Mouse (Mus musculus): ENCODE measurements around the gene Sfxn1. TPM values are rescaled to one million over a fixed set of nuclear protein-coding genes. Genes with fewer than 3 reads are reported as not detected.

Sfxn1 gene
- polyA plus RNA-seq, 1 experiment from 2014 or later, result 87.5 TPM

DNA sequence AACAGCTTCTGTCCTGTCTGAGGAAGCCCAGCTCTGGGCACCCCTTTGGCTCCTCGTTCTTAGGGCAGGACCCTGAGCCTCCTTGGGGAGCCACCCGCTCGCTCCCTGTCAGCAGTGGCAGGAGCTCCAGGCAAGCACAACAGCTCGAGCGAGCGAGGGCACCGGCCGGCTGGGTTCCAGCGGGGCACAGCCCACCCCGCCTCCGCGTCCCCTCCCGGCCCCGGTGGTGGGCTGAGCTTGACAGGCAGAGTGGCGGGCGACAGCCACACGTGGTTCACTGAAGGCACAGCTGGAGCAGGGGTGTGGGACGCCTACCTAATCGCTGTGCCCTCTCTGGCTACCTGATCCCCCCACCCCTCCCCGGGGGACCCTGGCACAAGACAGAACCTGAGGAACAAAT lies 16.7 kb upstream of the Sfxn1 start:
- H3K36me3 ChIP-seq (ENCODE audit: control insufficient read depth, insufficient read depth, low read length), result no peaks in the 10 kb centered on the region
- peak; percentile 60 for DNase-seq (ENCODE audit: low spot score)
- peak overlapping the region; percentile 47 for H3K4me3 ChIP-seq (ENCODE audit: low read depth, low read length)
- 0% methylated on average over 20 of the region's 20 CpGs for WGBS
- H3K27me3 ChIP-seq (ENCODE audit: control insufficient read depth, insufficient read depth, low read length), result peaks cover 8% of the 10 kb centered on the region
- H3K4me2 ChIP-seq (replicated peaks; ENCODE audit: low read depth, low read length), result peak overlapping the region; percentile 98
- H3K9ac ChIP-seq (ENCODE audit: low read depth, low read length), result peak overlapping the region; percentile 37; the same call in 1 of the 2 replicates
- H3K4me1 ChIP-seq (replicated peaks; ENCODE audit: control insufficient read depth, insufficient read depth, low read length), result no peaks in the 10 kb centered on the region
- H3K9me3 ChIP-seq (ENCODE audit: control insufficient read depth, low read length), result no peaks in the 10 kb centered on the region
- no peak overlapping the region for H3K27ac ChIP-seq (ENCODE audit: low read depth, low read length)
- peak; percentile 61 for ATAC-seq (ENCODE audit: low FRiP score)

DNA sequence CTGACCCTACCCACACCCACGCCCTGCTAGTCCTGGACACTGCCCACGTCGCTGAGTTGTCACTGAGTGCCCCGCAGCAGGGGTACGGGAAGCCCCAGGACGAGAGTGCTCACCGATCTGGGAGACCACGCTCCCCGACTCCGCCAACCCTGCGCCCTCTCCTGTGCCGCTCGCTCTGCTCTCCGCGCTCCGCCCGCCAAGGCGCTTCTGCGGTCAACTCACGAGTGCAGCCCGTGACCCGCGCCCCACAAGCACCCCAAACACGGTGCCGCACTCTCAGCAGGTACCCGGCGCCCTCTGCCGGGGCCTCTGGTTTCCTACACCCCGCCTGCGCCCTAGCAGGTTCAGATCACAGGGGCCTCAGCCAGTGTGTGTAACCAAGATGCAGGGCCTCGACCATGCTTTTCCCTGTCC lies 16.2 kb upstream of the Sfxn1 start, which contains the start of gene Drd1:
Drd1 (minus strand) TSS at position 258 of the 414 bp plus-strand sequence.
- H3K4me2 ChIP-seq (replicated peaks; ENCODE audit: low read depth, low read length), result peak within 1 kb of the TSS; percentile 98
- H3K36me3 ChIP-seq (ENCODE audit: control insufficient read depth, insufficient read depth, low read length), result no peaks in the 10 kb centered on the region
- WGBS, result under 1% methylated on average over 31 of the region's 31 CpGs
- H3K4me1 ChIP-seq (replicated peaks; ENCODE audit: control insufficient read depth, insufficient read depth, low read length), result no peaks in the 10 kb centered on the region
- ATAC-seq (ENCODE audit: low FRiP score), result peak; percentile 69
- peak within 1 kb of the TSS; percentile 47 for H3K4me3 ChIP-seq (ENCODE audit: low read depth, low read length)
- no peak within 1 kb of the TSS for H3K27ac ChIP-seq (ENCODE audit: low read depth, low read length)
- peak within 1 kb of the TSS; percentile 37; the same call in 1 of the 2 replicates for H3K9ac ChIP-seq (ENCODE audit: low read depth, low read length)
- H3K9me3 ChIP-seq (ENCODE audit: control insufficient read depth, low read length), result no peaks in the 10 kb centered on the region
- DNase-seq (ENCODE audit: low spot score), result peak; percentile 86
- H3K27me3 ChIP-seq (ENCODE audit: control insufficient read depth, insufficient read depth, low read length), result peaks cover 8% of the 10 kb centered on the region

DNA sequence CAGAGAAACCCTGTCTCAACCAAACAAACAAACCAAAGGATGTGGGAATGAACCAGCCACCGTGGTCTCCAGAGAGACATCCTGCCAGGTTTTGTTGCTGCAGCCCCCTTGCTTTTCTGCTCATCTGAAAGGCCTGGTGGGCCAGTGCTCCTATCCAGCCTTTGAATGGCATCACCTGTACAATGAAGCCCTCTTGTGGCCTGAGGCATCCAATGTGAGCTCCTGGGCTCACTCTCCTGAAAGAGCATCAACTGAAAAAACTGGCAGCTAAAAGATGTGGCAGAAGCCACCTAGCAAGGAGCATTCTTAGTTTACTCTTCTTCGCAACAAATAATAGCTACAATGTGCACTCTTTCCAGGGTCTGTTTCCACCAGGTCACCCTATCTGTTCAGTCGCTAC lies 9.6 kb upstream of the Sfxn1 start:
- ATAC-seq (ENCODE audit: low FRiP score), result no peak
- H3K4me1 ChIP-seq (replicated peaks; ENCODE audit: control insufficient read depth, insufficient read depth, low read length), result no peaks in the 10 kb centered on the region

DNA sequence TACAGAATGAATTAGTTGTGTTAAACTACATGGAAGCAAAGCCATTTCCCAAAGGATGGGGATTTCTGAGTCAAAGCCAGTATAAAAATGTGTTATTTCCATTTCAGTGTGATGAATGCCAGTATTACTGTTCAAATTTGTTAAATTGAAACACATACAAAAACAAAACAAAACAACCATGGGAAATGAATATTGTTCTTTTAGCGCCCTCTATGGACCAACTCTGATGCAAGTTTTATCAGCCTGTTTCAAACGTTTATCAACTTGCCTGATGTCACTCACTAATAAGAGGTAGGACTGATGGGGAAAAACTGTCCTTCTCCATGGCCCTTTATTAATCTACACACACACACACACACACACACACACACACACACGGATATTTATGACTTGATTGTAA lies 8.4 kb upstream of the Sfxn1 start:
- WGBS, result 3% methylated on average over 3 of the region's 3 CpGs
- ATAC-seq (ENCODE audit: low FRiP score) (no peak), DNase-seq (ENCODE audit: low spot score) (peak; percentile 55)
- Histone ChIP-seq H3K36me3 (ENCODE audit: control insufficient read depth, insufficient read depth, low read length) (no peaks in the 10 kb centered on the region), H3K9ac (ENCODE audit: low read depth, low read length) (no peak overlapping the region), H3K4me3 (ENCODE audit: low read depth, low read length) (no peak overlapping the region), H3K4me2 (replicated peaks; ENCODE audit: low read depth, low read length) (no peak overlapping the region), H3K9me3 (ENCODE audit: control insufficient read depth, low read length) (no peaks in the 10 kb centered on the region), H3K27ac (ENCODE audit: low read depth, low read length) (no peak overlapping the region), H3K27me3 (ENCODE audit: control insufficient read depth, insufficient read depth, low read length) (no peaks in the 10 kb centered on the region), H3K4me1 (replicated peaks; ENCODE audit: control insufficient read depth, insufficient read depth, low read length) (no peaks in the 10 kb centered on the region)

More for the DNA sequence above, 9.6 kb upstream of the Sfxn1 start:
- Histone ChIP-seq H3K9ac (ENCODE audit: low read depth, low read length) (no peak overlapping the region), H3K9me3 (ENCODE audit: control insufficient read depth, low read length) (no peaks in the 10 kb centered on the region), H3K27ac (ENCODE audit: low read depth, low read length) (no peak overlapping the region), H3K27me3 (ENCODE audit: control insufficient read depth, insufficient read depth, low read length) (no peaks in the 10 kb centered on the region), H3K36me3 (ENCODE audit: control insufficient read depth, insufficient read depth, low read length) (no peaks in the 10 kb centered on the region), H3K4me2 (replicated peaks; ENCODE audit: low read depth, low read length) (no peak overlapping the region), H3K4me3 (ENCODE audit: low read depth, low read length) (no peak overlapping the region)
- no peak for DNase-seq (ENCODE audit: low spot score)
- 85% methylated on average over 3 of the region's 3 CpGs for WGBS

DNA sequence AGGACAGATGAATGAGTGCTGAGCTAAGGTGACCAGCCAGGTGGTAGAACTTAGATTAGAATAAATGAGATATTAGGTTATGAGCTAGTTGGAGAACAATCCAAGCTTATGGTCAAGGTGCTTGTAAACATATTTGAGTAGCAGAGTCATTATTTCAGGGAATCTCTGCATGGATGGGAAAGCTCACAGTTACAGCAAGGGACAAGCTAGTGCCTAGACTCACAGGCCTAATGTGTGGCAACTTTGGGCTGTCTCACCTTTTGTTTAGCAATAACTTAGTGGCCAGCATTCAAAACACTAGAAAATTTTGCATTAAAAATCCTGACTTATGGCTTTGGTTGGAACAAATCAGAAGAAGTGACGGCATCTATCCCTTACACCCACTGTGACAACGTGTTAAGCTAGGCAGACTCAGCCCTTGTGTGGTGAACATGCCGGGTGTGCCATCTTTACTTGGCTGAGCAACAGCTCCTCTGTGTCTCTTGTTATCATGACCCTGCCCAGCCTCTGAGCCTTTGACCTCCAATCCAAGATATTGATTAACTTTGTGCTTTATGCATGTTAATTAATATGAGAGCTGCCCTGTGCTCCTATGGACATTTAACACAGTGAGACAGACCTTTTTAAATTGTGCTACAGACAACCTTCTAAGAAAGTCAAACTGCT lies 5.5 kb upstream of the Sfxn1 start:
- Histone ChIP-seq H3K4me2 (replicated peaks; ENCODE audit: low read depth, low read length) (no peak overlapping the region), H3K27ac (ENCODE audit: low read depth, low read length) (no peak overlapping the region), H3K4me1 (replicated peaks; ENCODE audit: control insufficient read depth, insufficient read depth, low read length) (no peaks in the 10 kb centered on the region), H3K36me3 (ENCODE audit: control insufficient read depth, insufficient read depth, low read length) (no peaks in the 10 kb centered on the region), H3K9me3 (ENCODE audit: control insufficient read depth, low read length) (no peaks in the 10 kb centered on the region), H3K9ac (ENCODE audit: low read depth, low read length) (no peak overlapping the region), H3K27me3 (ENCODE audit: control insufficient read depth, insufficient read depth, low read length) (no peaks in the 10 kb centered on the region), H3K4me3 (ENCODE audit: low read depth, low read length) (no peak overlapping the region)
- 88% methylated on average over 3 of the region's 3 CpGs for WGBS
- ATAC-seq (ENCODE audit: low FRiP score) (no peak), DNase-seq (ENCODE audit: low spot score) (no peak)

DNA sequence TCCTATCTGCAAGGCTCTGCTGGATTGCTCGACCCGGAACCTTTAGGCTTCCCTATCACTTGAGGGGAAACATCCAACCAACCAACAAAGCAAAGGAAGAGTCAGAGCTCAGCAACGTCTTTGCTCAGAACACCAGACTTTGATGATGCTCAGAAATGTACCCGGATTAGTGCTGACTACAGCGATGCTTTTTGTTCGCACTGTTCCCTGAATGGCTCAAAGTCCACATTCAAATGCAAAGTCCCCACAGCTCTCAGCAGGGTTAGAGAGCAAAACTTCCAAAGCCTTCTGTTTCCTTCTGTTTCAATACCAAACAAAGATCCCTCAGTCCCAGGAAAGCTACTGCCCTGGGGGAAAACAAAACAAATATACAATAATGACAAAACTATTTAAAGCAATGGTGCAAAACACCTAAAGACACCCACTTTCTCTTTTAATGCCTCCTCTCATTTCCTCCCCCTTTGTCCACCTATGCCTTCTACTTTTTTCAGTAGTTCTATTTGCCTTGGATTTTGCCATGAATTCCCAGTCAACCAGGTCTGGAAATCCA lies 4.0 kb upstream of the Sfxn1 start:
- no peak overlapping the region for H3K27ac ChIP-seq (ENCODE audit: low read depth, low read length)
- no peaks in the 10 kb centered on the region for H3K9me3 ChIP-seq (ENCODE audit: control insufficient read depth, low read length)
- DNase-seq (ENCODE audit: low spot score) (no peak), ATAC-seq (ENCODE audit: low FRiP score) (no peak)
- no peak overlapping the region for H3K9ac ChIP-seq (ENCODE audit: low read depth, low read length)
- 12% methylated on average over 6 of the region's 6 CpGs for WGBS
- no peak overlapping the region for H3K4me3 ChIP-seq (ENCODE audit: low read depth, low read length)
- H3K4me1 ChIP-seq (replicated peaks; ENCODE audit: control insufficient read depth, insufficient read depth, low read length), result no peaks in the 10 kb centered on the region
- no peaks in the 10 kb centered on the region for H3K27me3 ChIP-seq (ENCODE audit: control insufficient read depth, insufficient read depth, low read length)
- no peak overlapping the region for H3K4me2 ChIP-seq (replicated peaks; ENCODE audit: low read depth, low read length)
- no peaks in the 10 kb centered on the region for H3K36me3 ChIP-seq (ENCODE audit: control insufficient read depth, insufficient read depth, low read length)

DNA sequence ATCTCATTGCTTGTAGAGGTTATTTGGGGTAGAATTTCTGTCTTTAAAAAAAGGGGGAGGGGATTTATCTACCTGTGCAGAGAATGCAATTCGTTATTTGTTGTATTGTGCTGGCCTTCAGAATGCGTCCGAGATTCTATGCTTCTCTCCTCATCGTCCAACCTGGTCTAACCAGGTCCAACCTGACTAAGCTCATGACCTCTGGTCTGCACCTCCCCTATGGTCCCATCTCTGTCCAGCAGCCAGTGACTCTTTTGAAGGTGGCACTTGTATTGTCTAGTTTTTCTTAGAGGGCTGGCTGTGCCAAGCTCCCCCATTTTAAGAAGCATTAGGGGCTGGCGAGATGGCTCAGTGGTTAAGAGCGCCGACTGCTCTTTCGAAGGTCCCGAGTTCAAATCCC lies 658 bp upstream of the Sfxn1 start:
- H3K27me3 ChIP-seq (ENCODE audit: control insufficient read depth, insufficient read depth, low read length), result no peaks in the 10 kb centered on the region
- DNase-seq (ENCODE audit: low spot score) (no peak), ATAC-seq (ENCODE audit: low FRiP score) (no peak)
- no peaks in the 10 kb centered on the region for H3K9me3 ChIP-seq (ENCODE audit: control insufficient read depth, low read length)
- H3K36me3 ChIP-seq (ENCODE audit: control insufficient read depth, insufficient read depth, low read length), result no peaks in the 10 kb centered on the region
- no peaks in the 10 kb centered on the region for H3K4me1 ChIP-seq (replicated peaks; ENCODE audit: control insufficient read depth, insufficient read depth, low read length)
- WGBS, result 95% methylated on average over 9 of the region's 9 CpGs
- H3K9ac ChIP-seq (ENCODE audit: low read depth, low read length), result no peak overlapping the region
- no peak overlapping the region for H3K4me3 ChIP-seq (ENCODE audit: low read depth, low read length)
- no peak overlapping the region for H3K27ac ChIP-seq (ENCODE audit: low read depth, low read length)
- H3K4me2 ChIP-seq (replicated peaks; ENCODE audit: low read depth, low read length), result no peak overlapping the region

DNA sequence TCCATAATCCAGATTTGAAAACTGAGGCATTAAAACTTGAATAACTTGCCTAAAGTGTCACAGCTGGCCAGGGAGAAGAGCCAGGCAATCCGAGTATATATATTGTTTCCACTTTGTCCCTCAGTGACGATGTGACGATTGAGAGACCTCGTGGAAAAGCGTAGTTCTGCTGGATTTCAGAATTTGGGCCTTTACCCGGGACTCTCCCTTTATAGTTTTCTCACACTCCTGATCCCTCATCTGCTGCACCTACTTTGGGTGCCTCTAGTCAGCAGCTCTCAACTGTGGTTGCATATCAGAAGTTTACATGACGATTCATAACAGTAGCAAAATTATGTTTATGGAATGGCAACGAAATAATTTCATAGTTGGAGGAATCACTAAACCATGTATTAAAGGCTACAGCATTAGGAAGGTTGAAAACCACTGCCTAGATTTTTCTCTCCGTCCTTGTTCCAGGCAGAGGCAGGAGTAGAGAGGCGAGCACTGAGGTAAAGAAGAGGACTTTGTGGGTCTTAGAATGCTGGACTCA lies 923 bp downstream of the Sfxn1 start:
- peak overlapping the region; percentile 32 for H3K9ac ChIP-seq (ENCODE audit: low read depth, low read length)
- H3K9me3 ChIP-seq (ENCODE audit: control insufficient read depth, low read length), result no peaks in the 10 kb centered on the region
- H3K4me1 ChIP-seq (replicated peaks; ENCODE audit: control insufficient read depth, insufficient read depth, low read length), result no peaks in the 10 kb centered on the region
- DNase-seq (ENCODE audit: low spot score) (no peak), ATAC-seq (ENCODE audit: low FRiP score) (no peak)
- H3K4me3 ChIP-seq (ENCODE audit: low read depth, low read length), result peak overlapping the region; percentile 75
- H3K27me3 ChIP-seq (ENCODE audit: control insufficient read depth, insufficient read depth, low read length), result no peaks in the 10 kb centered on the region
- no peaks in the 10 kb centered on the region for H3K36me3 ChIP-seq (ENCODE audit: control insufficient read depth, insufficient read depth, low read length)
- 45% methylated on average over 10 of the region's 10 CpGs for WGBS
- peak overlapping the region; percentile 69 for H3K4me2 ChIP-seq (replicated peaks; ENCODE audit: low read depth, low read length)
- H3K27ac ChIP-seq (ENCODE audit: low read depth, low read length), result no peak overlapping the region

DNA sequence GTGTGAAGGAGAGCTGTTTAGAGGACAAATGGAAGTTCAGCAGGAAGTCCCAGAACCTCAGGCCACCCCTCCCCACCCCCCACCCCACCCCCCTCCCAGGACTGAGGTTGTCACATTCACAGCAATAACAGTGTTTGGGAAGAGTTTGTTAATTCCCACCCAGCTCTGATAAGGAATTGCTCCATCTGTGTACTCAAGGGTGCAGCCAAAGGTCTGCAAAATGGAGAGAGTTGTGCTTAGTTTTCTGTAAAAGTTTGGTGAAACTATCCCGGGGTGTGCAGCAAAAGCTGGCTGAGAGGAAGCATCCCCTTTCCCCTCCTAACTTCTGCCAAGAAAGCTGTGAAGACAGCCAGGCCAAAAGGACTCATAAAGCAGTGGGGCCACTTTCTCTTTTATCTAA lies 1.4 kb downstream of the Sfxn1 start:
- 82% methylated on average over 1 of the region's 1 CpGs for WGBS
- Histone ChIP-seq H3K4me1 (replicated peaks; ENCODE audit: control insufficient read depth, insufficient read depth, low read length) (no peaks in the 10 kb centered on the region), H3K9ac (ENCODE audit: low read depth, low read length) (no peak overlapping the region; the same call in 1 of the 2 replicates), H3K27ac (ENCODE audit: low read depth, low read length) (no peak overlapping the region), H3K27me3 (ENCODE audit: control insufficient read depth, insufficient read depth, low read length) (no peaks in the 10 kb centered on the region), H3K4me3 (ENCODE audit: low read depth, low read length) (no peak overlapping the region; the same call in 1 of the 2 replicates), H3K36me3 (ENCODE audit: control insufficient read depth, insufficient read depth, low read length) (no peaks in the 10 kb centered on the region), H3K9me3 (ENCODE audit: control insufficient read depth, low read length) (no peaks in the 10 kb centered on the region), H3K4me2 (replicated peaks; ENCODE audit: low read depth, low read length) (peak overlapping the region; percentile 69)
- ATAC-seq (ENCODE audit: low FRiP score) (no peak), DNase-seq (ENCODE audit: low spot score) (no peak)
